Mouse (Mus musculus) G1E (cell line): ENCODE results near the gene Atp23.

ENCODE experiments used
- CTCF ChIP-seq: IDR thresholded peaks from 2 replicates; pipeline ENCODE4 v1.5.1; 2012; ENCODE audit warnings: low read depth, low read length, inconsistent platforms, mixed read lengths
- GATA1 ChIP-seq: IDR thresholded peaks from 2 replicates; pipeline ENCODE4 v1.6.1; 2012; ENCODE audit warnings: borderline replicate concordance, low read length, inconsistent platforms, mixed read lengths
- GATA2 ChIP-seq: IDR thresholded peaks from 2 replicates; pipeline ENCODE4 v1.6.1; 2012; ENCODE audit warnings: low read depth, low read length, inconsistent platforms, borderline replicate concordance
- TAL1 ChIP-seq: conservative IDR thresholded peaks from 2 replicates; pipeline ENCODE4 v1.6.1; 2012; ENCODE audit warnings: low read depth, low read length, inconsistent platforms, mixed read lengths

DNA sequence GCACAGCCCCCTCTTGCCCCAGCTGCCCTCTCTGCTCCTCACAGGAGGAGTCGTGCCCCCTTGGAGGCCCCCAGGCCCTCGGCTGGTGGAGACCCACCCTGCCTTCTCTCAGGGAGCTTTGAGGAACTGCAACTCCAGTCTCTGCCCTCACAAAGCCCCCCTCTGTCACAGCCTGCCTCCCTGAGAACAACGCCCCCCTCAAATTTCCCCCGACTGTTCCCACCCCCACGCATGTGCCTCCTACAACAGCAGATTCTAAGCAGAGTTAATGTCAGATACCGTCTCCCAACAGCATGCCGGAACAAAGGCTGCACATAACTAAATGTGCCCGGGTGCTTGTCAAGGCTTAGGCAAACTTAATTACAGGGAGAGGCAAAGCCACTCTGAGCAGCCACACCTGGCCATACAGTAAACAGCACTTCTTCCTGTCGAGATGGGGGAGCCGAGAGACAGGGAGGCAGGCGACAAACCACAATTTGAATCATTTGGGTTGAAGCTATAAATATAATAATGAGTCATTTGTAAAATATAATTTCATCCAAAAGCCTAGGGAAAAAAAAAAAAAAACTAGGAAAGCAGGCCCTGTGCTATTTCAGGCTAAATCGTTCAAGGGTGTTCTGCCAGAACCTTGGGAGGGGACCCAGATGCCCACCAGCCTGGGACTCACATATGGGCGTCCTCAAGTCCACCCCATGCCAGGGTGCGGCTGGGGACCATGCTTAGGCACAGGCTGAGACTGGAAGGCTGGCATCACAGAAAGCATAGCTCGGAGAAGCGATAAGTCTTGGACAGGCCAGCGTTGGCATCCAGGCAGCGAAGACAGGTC, 34.6 kb upstream of the Atp23 start:
- TF ChIP-seq CTCF = no peak
- no peak for TF ChIP-seq GATA1
- TF ChIP-seq GATA2 = no peak
- no peak for TF ChIP-seq TAL1
